Mouse (Mus musculus) heart, postnatal 0 days (tissue): Measurements from ENCODE around the gene Cacna1c.

Experiments
- CTCF ChIP-seq: IDR thresholded peaks from 2 replicates; pipeline ENCODE4 v1.5.1; 2016; ENCODE audit warnings: antibody characterized with exemption, control low read depth, low read depth
- EP300 ChIP-seq: IDR thresholded peaks from 2 replicates; pipeline ENCODE4 v1.6.1; 2016; ENCODE audit warnings: antibody characterized with exemption, low read depth

- no peak for TF ChIP-seq CTCF
- no peak for TF ChIP-seq EP300
Measured at GRCm38 (mm10) chr6:119105651-119106595, 90.3 kb downstream of the Cacna1c start.
